Mouse (Mus musculus): ENCODE measurements at regions not wholly inside any gene's neighbourhood (a gene's known extent, or its start where the extent isn't known, plus 50 kb on each side); places are given as distances from the start of the nearest gene placed in this dataset.

DNA sequence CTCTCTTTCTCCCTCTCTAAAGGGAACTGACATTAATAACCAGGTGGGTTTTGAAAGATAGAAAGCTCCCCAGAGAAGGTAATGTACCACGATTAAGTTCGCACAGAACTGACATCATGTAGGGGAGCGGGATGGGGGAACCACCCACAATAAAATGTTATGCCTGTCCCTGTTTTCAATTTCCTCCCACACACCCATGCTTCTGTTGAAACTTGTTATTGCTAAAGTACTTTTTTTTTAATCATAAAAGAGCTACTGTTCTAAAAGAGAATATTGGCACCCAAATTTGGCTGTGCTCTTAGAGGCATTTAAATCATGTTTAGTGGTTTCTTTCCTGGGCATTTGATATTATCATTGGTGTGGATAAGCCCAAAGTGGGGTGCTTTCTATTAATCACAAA, 82.6 kb upstream of the Phactr1 start:
- 90% methylated on average over 3 of the region's 3 CpGs for WGBS

DNA sequence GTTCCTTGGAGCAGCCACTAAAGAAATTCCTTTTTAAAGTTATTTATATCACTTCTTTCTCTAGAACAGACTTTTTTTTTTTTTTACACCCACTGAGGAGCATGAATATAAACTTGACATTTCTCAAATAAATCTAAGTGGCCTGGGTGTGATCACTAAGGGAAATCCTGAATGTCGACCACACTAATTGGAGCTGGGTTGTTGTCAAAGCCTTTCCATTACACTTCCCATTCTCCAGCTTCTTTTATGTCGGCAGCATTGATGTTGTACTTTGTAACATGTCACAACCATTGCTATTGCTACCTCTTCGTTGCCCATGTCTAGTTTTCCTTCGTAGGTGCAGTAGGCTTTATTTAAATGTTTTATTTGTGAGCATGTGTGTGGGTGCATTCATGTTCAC, 77.1 kb upstream of the Phactr1 start:
- H3K4me3 ChIP-seq (replicated peaks; ENCODE audit: extremely low read depth, low read depth, low read length): no peak overlapping the region
- H3K4me1 ChIP-seq (ENCODE audit: control insufficient read depth, insufficient read depth, low read length): no peaks in the 10 kb centered on the region
- TF ChIP-seq POLR2A (IDR thresholded peaks at IDR 0.05; ENCODE audit: borderline replicate concordance, extremely low read depth, low read depth, low read length) (no peak), CTCF (IDR thresholded peaks at IDR 0.05; ENCODE audit: insufficient read depth, low read length) (no peak)
- 74% methylated on average over 4 of the region's 4 CpGs for WGBS
- no peak for DNase-seq

More for the DNA sequence above, 82.6 kb upstream of the Phactr1 start:
- H3K4me3 ChIP-seq (replicated peaks; ENCODE audit: extremely low read depth, low read depth, low read length): no peak overlapping the region
- no peak for DNase-seq
- peaks cover 4% of the 10 kb centered on the region; the same call in 1 of the 2 replicates for H3K4me1 ChIP-seq (ENCODE audit: control insufficient read depth, insufficient read depth, low read length)
- TF ChIP-seq POLR2A (IDR thresholded peaks at IDR 0.05; ENCODE audit: borderline replicate concordance, extremely low read depth, low read depth, low read length): no peak
- TF ChIP-seq CTCF (IDR thresholded peaks at IDR 0.05; ENCODE audit: insufficient read depth, low read length): no peak

DNA sequence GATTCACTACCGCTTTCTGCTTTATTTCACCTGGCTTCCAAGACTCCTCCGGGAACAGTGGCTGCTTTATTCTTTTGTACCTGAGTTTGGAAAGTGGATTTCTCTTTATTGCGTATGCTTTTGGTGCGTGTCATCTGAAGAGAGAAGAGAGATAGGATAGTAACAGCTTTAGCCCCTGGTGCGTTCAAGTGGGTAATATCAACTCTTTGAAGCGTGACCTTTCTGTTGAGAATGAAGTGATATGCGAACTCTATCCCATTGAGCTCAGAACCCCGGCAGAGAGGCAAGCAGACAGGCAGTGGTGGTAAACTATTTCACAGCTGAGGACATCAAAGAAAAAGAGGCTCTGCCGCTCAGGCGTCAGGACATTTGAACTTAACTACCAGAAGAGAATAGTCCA, 72.7 kb upstream of the Phactr1 start:
- Histone ChIP-seq H3K4me3 (replicated peaks; ENCODE audit: extremely low read depth, low read depth, low read length) (no peak overlapping the region), H3K4me1 (ENCODE audit: control insufficient read depth, insufficient read depth, low read length) (no peaks in the 10 kb centered on the region)
- no peak for DNase-seq
- 65% methylated on average over 10 of the region's 10 CpGs for WGBS
- TF ChIP-seq POLR2A (IDR thresholded peaks at IDR 0.05; ENCODE audit: borderline replicate concordance, extremely low read depth, low read depth, low read length): no peak
- TF ChIP-seq CTCF (IDR thresholded peaks at IDR 0.05; ENCODE audit: insufficient read depth, low read length): no peak

DNA sequence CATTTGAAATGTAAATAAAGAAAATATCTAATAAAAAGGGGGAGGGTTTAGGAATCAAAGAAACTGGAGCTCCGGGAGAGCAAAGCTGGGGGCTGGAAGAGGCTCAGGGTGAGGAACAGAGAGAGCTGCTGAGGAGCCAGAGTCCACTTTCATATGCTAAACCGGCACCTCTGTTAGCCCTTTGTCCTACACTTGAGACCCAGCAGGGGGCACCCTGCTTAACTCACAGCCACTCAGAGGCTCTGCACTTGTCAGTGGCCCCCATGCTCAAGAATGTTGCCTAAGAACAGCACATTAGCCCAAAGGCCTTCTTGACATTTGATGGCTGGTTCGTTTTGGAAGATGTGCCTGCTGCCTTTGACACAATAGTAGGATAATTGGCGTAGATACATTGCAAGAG, 71.5 kb upstream of the Phactr1 start:
- DNase-seq: no peak
- TF ChIP-seq POLR2A (IDR thresholded peaks at IDR 0.05; ENCODE audit: borderline replicate concordance, extremely low read depth, low read depth, low read length): no peak
- TF ChIP-seq CTCF (IDR thresholded peaks at IDR 0.05; ENCODE audit: insufficient read depth, low read length): peak; percentile 22; the same call in 1 of the 2 replicates
- Histone ChIP-seq H3K4me3 (replicated peaks; ENCODE audit: extremely low read depth, low read depth, low read length) (no peak overlapping the region), H3K4me1 (ENCODE audit: control insufficient read depth, insufficient read depth, low read length) (no peaks in the 10 kb centered on the region)
- 45% methylated on average over 4 of the region's 4 CpGs for WGBS

DNA sequence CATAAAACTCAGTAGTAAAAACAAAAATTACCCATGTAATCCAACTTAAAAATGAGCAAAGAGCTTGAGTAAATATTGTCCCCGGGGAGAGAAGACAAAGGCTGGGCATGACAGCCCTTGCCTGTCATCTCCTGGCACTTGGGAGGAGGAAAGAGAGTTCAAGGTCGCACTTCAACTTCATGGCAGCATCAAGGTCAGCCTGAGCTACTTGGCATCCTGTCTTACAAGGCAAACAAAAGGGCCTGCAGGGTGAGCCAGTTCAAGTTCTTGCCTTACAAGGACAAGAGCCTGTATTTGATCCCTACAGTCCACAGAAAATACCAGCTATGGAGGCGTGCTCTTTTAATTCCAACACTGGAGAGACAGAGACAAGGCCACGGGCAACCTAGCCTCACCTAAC, 67.1 kb upstream of the Phactr1 start:
- no peak for DNase-seq
- Histone ChIP-seq H3K4me1 (ENCODE audit: control insufficient read depth, insufficient read depth, low read length) (no peaks in the 10 kb centered on the region), H3K4me3 (replicated peaks; ENCODE audit: extremely low read depth, low read depth, low read length) (no peak overlapping the region)
- 44% methylated on average over 4 of the region's 4 CpGs for WGBS
- TF ChIP-seq CTCF (IDR thresholded peaks at IDR 0.05; ENCODE audit: insufficient read depth, low read length) (no peak), POLR2A (IDR thresholded peaks at IDR 0.05; ENCODE audit: borderline replicate concordance, extremely low read depth, low read depth, low read length) (no peak)

DNA sequence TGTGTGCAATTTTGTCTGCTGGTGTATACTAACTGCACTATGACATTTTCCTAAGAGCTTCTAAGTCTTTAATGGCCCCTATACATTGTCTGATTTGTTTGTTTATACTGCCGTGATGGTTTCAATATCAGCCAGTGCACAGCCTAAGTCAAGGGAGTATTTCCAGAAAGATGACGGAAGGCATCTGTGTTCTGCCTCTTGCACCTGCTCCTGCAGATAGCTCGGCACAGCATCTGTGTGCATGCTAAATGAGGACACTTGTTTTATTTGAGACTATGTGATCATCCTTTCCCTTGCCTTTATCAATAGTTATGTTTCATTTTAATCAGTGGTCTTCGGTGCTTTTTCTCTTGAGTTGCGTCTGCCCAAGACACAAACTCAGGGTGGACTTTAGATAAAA, 64.6 kb upstream of the Phactr1 start:
- WGBS: 75% methylated on average over 5 of the region's 5 CpGs
- TF ChIP-seq CTCF (IDR thresholded peaks at IDR 0.05; ENCODE audit: insufficient read depth, low read length) (no peak), POLR2A (IDR thresholded peaks at IDR 0.05; ENCODE audit: borderline replicate concordance, extremely low read depth, low read depth, low read length) (no peak)

DNA sequence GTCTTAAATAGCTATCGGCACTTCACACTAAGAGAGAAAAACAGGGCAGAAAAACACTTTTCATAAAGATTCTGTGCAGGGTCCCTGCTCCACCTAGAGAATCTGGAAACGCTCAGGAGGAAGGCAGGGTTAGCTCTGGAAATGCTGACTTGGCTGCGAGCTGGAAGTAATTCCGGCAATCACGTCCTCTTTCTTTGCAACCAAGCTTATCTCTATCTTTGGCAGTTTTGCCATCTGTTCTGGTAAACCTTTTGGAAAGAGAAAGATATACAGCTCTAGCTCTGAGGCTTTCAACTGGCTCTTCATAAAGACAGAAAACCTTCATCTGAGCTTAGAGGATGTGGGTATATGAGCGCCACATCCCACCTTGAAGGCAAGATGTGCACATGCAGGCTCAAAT, 63.2 kb upstream of the Phactr1 start:
- DNase-seq: no peak
- no peak overlapping the region for H3K4me3 ChIP-seq (replicated peaks; ENCODE audit: extremely low read depth, low read depth, low read length)
- 88% methylated on average over 6 of the region's 6 CpGs for WGBS
- no peaks in the 10 kb centered on the region for H3K4me1 ChIP-seq (ENCODE audit: control insufficient read depth, insufficient read depth, low read length)
- TF ChIP-seq CTCF (IDR thresholded peaks at IDR 0.05; ENCODE audit: insufficient read depth, low read length) (no peak), POLR2A (IDR thresholded peaks at IDR 0.05; ENCODE audit: borderline replicate concordance, extremely low read depth, low read depth, low read length) (no peak)

More for the DNA sequence above, 64.6 kb upstream of the Phactr1 start:
- H3K4me1 ChIP-seq (ENCODE audit: control insufficient read depth, insufficient read depth, low read length): no peaks in the 10 kb centered on the region
- DNase-seq: no peak
- no peak overlapping the region for H3K4me3 ChIP-seq (replicated peaks; ENCODE audit: extremely low read depth, low read depth, low read length)

DNA sequence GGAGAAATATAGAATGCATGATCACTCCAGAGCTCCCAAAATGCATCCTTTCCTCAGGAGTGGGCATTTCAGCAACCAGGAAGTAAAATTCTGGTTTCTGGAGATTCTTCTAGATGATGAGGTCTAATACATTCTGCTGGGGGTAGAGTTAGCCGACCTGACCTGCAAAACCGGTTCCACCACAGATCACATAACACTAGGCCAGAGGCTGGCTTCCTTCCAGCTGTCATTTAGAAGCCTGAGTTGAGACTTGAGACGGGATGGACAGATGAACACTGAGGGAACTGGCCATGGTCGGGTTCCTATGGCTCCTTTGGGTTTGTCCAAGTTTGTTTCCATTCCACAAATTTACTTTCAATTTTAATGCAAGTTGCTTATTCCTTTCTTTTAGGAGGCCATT, 62.6 kb upstream of the Phactr1 start:
- H3K4me3 ChIP-seq (replicated peaks; ENCODE audit: extremely low read depth, low read depth, low read length): no peak overlapping the region
- no peaks in the 10 kb centered on the region for H3K4me1 ChIP-seq (ENCODE audit: control insufficient read depth, insufficient read depth, low read length)
- peak; percentile 16 for DNase-seq
- TF ChIP-seq CTCF (IDR thresholded peaks at IDR 0.05; ENCODE audit: insufficient read depth, low read length): no peak
- TF ChIP-seq POLR2A (IDR thresholded peaks at IDR 0.05; ENCODE audit: borderline replicate concordance, extremely low read depth, low read depth, low read length): no peak
- WGBS: 44% methylated on average over 4 of the region's 4 CpGs

DNA sequence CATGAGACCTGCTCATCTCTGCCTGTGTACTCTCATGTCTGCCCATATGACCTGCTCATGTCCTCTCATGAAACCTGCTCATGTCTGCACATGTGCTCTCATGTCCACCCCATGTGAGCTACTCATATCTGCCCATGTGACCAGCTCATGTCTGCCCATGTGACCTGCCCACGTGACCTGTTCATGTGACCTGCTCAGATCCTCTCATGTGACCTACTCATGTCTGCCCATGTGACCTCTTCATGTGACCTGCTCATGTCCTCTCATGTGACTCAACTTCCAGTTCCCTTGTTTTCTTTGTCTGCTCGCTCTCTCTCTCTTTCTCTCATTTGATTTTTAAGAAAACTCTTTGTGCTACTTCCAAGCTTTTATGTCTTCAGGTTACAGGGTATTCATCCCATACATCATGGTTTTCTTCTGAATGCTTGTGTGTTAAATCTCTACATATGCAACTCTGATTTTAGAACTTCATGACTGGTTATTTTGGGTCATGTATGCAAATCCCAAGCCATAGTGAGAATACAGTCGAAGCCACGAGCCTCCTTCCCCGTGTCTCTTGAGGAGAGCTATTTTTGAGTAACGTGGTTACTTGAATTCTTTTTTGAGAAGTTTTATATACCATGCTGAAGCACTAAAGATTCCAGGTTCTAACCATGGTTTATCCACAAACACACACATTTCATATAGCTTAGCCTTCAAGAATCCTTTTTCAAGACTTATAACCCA, 60.7 kb upstream of the Phactr1 start:
- Histone ChIP-seq H3K4me3 (replicated peaks; ENCODE audit: extremely low read depth, low read depth, low read length) (no peak overlapping the region), H3K4me1 (ENCODE audit: control insufficient read depth, insufficient read depth, low read length) (no peaks in the 10 kb centered on the region)
- TF ChIP-seq CTCF (IDR thresholded peaks at IDR 0.05; ENCODE audit: insufficient read depth, low read length) (no peak), POLR2A (IDR thresholded peaks at IDR 0.05; ENCODE audit: borderline replicate concordance, extremely low read depth, low read depth, low read length) (no peak)
- WGBS: 90% methylated on average over 6 of the region's 6 CpGs
- no peak for DNase-seq

DNA sequence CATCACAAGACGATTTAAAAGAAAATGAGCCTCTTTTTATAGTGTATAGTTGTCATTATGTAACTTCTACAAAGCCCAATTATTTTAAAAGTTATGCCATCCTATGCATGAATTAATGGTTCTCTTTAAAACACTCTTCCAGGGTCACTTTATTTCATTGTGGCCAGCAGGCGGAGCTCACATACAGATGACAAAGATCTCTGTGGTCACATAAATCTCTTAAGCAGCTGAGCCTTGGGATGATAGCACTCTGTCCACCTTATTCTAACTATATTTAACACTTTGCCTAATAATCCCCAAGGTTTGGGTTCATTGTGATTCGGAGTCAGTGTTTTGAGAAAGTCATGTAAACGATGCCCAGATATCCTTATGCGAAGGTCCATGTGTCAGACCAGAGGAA, 56.9 kb upstream of the Phactr1 start:
- DNase-seq: peak; percentile 10
- TF ChIP-seq POLR2A (IDR thresholded peaks at IDR 0.05; ENCODE audit: borderline replicate concordance, extremely low read depth, low read depth, low read length): no peak
- no peak for TF ChIP-seq CTCF (IDR thresholded peaks at IDR 0.05; ENCODE audit: insufficient read depth, low read length)
- WGBS: 52% methylated on average over 5 of the region's 5 CpGs
- H3K4me3 ChIP-seq (replicated peaks; ENCODE audit: extremely low read depth, low read depth, low read length): no peak overlapping the region
- H3K4me1 ChIP-seq (ENCODE audit: control insufficient read depth, insufficient read depth, low read length): no peaks in the 10 kb centered on the region

All from lung, adult 2 months (tissue).